Mouse (Mus musculus) lung, postnatal 36 days (tissue): Measurements from ENCODE around the gene Unc93b1.

Experiments
- DNase-seq: peaks from one replicate; pipeline ENCODE4 v3.0.0; 2022; ENCODE audit warnings: mixed read lengths

Gene Unc93b1

GRCm38 (mm10) chr19:3935032-3935895 lies at the start of gene Unc93b1:
TSS of gene Unc93b1 (plus strand) at chr19:3935186.
- DNase-seq, result peak; percentile 91

- DNase-seq, result no peak
These were observed 45.9 kb upstream of the Unc93b1 start for GRCm38 (mm10) chr19:3889096-3889495.

GRCm38 (mm10) chr19:3890181-3890580 lies 44.8 kb upstream of the Unc93b1 start:
- DNase-seq, result peak; percentile 53

- no peak for DNase-seq
These were observed 41.4 kb upstream of the Unc93b1 start for GRCm38 (mm10) chr19:3893545-3894116.

DNA sequence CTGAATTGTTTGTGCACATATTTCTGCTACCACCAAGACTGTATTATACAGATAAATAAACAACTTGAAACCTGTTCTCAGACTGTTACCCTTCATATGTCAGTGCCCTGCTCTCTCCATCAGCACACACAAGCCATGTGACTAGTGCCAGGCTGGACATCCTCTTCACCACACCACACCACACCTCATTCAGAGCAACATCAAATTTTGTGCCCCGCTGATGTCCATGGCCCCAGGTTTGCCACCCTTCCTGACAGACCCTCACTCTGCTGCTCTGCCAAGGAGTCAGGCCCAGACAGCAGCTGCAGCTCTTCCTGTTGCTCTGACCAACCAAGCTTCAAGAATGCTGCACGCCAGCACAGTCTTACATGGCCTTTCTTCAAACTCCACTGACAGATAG lies 40.7 kb upstream of the Unc93b1 start:
- DNase-seq, result no peak

DNA sequence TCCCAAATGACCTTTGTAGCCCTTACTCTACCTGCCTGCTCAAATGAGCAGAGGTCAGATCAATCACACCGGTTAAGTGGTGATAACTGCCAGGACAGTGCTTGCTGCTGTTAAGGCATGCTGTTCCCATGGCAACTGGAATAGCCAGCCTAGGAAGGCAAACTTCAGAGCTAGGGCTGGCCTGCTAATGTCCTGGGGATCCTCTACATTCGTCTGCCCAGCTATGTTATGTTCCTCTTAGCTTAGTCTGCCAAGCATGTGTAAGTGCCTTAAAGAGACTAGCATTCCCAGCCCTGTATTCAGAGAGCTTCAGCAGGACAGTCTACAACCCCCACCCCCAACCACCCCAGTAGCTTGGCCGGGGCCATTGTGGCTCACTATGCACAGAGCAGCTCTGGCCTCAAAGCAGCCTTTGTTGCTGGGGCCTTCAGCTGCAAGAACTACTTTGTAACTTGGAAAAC lies 39.8 kb upstream of the Unc93b1 start:
- DNase-seq, result no peak

DNA sequence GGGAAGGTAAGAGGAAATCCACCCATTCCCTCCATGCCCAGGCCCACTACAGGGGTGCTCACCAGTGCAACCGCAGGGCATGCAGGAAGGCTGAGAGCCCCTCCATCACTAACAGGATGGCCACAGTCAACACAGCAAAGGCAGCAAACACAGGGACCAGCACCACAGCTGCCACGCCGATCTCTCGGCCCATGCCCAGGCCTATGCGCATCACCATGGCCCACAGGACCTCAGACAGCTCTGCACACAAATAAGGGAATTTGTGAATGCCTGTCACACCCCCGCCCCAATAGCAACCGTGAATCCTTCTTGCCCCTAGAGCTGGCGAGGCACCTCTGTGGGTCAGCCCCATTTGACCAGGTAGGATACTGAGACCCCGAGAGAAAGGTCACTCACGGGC lies 38.8 kb upstream of the Unc93b1 start:
- no peak for DNase-seq

DNA sequence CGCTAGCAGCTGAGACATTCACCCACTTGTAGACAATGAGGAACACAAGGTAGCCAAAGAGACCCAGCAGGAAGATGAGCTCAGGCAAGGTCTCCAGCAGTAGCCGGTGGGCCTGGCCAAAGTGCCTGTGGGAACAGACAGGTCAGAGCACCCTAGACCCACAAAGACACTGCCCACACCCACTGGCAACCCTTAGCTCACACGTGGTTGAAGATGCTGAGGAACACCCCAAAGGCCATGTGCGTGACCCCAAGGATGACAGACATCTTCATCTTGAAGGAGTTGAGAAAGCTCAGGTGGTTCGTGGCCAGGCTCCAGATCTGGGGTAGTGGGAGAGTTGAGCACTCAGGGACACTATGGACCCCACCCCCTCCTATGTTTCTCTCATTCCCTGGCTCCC lies 37.4 kb upstream of the Unc93b1 start:
- DNase-seq, result no peak

- DNase-seq, result no peak
These were observed 36.0 kb upstream of the Unc93b1 start for GRCm38 (mm10) chr19:3898952-3899351.

DNA sequence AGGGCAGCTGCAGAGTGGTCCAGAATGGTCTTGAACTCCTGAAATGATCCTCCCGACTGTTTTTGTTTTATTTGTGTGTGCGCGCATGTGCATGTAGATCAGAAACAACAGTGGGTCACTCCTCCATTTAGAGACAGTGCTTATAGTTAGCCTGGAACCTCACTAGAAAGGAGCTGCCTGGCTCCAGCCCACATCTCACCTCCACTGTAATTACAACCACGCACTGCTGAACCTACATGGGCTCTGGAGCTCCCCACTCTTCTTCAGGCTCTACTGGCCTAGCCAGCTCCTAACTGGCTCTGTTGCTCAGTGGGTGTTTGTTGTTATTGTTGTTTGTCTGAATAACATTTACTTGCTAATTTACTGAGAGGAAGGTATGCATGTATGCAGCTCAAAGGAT lies 35.4 kb upstream of the Unc93b1 start:
- DNase-seq, result no peak

GRCm38 (mm10) chr19:3902966-3903365 lies 32.0 kb upstream of the Unc93b1 start:
- no peak for DNase-seq

GRCm38 (mm10) chr19:3903648-3904362 lies 31.2 kb upstream of the Unc93b1 start:
- no peak for DNase-seq

GRCm38 (mm10) chr19:3904363-3904675 lies 30.7 kb upstream of the Unc93b1 start:
- DNase-seq, result no peak

GRCm38 (mm10) chr19:3905261-3905969 lies 29.6 kb upstream of the Unc93b1 start:
- DNase-seq, result peak; percentile 80

- no peak for DNase-seq
These were observed 28.7 kb upstream of the Unc93b1 start for GRCm38 (mm10) chr19:3906326-3906725.

GRCm38 (mm10) chr19:3906795-3907786 lies 27.9 kb upstream of the Unc93b1 start, which contains the start of gene Tcirg1:
TSS of gene Tcirg1 (minus strand) at chr19:3907133.
- peak; percentile 89 for DNase-seq

GRCm38 (mm10) chr19:3907876-3908660 lies 26.9 kb upstream of the Unc93b1 start:
- DNase-seq, result peak; percentile 65

GRCm38 (mm10) chr19:3910206-3910605 lies 24.8 kb upstream of the Unc93b1 start:
- DNase-seq, result no peak

- DNase-seq, result peak; percentile 98
These were observed 22.4 kb upstream of the Unc93b1 start, which contains the start of gene Ndufs8 for GRCm38 (mm10) chr19:3912337-3913204. TSS of gene Ndufs8 (minus strand) at chr19:3912774.

GRCm38 (mm10) chr19:3913692-3914091 lies 21.3 kb upstream of the Unc93b1 start:
- no peak for DNase-seq
